In the genomic region with DNA sequence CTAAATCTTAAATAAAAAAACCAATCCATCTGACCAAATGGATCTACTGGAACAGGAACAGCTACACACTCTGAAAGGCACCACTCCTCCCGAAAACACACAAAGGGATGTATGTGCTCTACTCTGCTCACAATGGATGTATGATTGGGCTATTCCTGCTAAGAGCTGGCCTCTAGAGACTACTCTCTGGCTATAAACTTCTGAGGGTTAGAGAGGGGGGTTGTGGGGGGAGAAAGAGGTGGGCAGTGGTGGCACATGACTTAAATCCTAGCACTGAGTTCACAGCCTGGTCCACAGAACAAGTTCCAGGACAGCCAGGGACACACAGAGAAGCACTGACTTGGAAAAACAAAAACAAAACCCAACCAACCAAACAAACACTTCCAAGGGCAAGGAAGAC, we compare ENCODE assay signal across 9 mouse cellular contexts. TPM values are rescaled to one million over a fixed set of nuclear protein-coding genes. Genes with fewer than 3 reads are reported as not detected.
DNase-seq lines count a peak whose midpoint lies in the region; ATAC-seq and TF ChIP-seq lines count a peak whose summit lies in the region.
"Had no signal": no experiment of that assay in that cellular context is flagged by ENCODE, and none has a peak within 500 bp of the region (broad histone marks: within the 10 kb centered on the region; RNA-seq: fewer than 3 reads in every experiment).

No protein-coding gene starts in this region.

- peak overlapping the region; percentile 83; the same call in 1 of the 2 replicates for H3K4me2 ChIP-seq in limb, embryonic 15.5 days
- H3K4me2 ChIP-seq in stomach, embryonic 16.5 days (ENCODE audit: low read depth, low read length) = peak overlapping the region; percentile 91

- WGBS in limb, embryonic 15.5 days = 83% methylated on average over 1 of the region's 1 CpGs
- 97% methylated on average over 1 of the region's 1 CpGs for WGBS in stomach, embryonic 16.5 days

- H3K36me3 ChIP-seq in megakaryocyte, embryonic 14.5 days (replicated peaks; ENCODE audit: low read length) = peaks cover 2% of the 10 kb centered on the region
- peaks cover 36% of the 10 kb centered on the region for H3K36me3 ChIP-seq in limb, embryonic 15.5 days
- peaks cover 9% of the 10 kb centered on the region; the same call in 1 of the 2 replicates for H3K36me3 ChIP-seq in stomach, embryonic 16.5 days (ENCODE audit: control insufficient read depth, insufficient read depth, low read length)

- H3K27ac ChIP-seq in gastrocnemius, adult 2 months = no peak overlapping the region
- H3K27ac ChIP-seq in limb, embryonic 15.5 days = no peak overlapping the region
- H3K27ac ChIP-seq in stomach, embryonic 16.5 days (ENCODE audit: low read length) = no peak overlapping the region

- no peak for ATAC-seq in megakaryocyte, adult 5-6 weeks (ENCODE audit: poor library complexity, severe bottlenecking)
- ATAC-seq in limb, embryonic 15.5 days (ENCODE audit: insufficient number of reproducible peaks, low FRiP score, low TSS enrichment, low read depth) = no peak
- ATAC-seq in stomach, embryonic 16.5 days (ENCODE audit: insufficient read depth, low FRiP score) = no peak

- DNase-seq in gastrocnemius, adult 2 months = no peak
- DNase-seq in gastrocnemius, postnatal 36 days = no peak
- no peak for DNase-seq in layer of hippocampus, postnatal 36 days
- DNase-seq in layer of hippocampus, adult 18-20 months (ENCODE audit: low spot score in 2 of 2) = no peak
- DNase-seq: kidney, postnatal 4 days had no signal

- H3K4me1 ChIP-seq in megakaryocyte, embryonic 14.5 days = peaks cover 6% of the 10 kb centered on the region
- H3K4me1 ChIP-seq in limb, embryonic 15.5 days = 0 out of 2 replicates have a peak, but pooled peaks cover 8% of the 10 kb centered on the region
- H3K4me1 ChIP-seq in stomach, embryonic 16.5 days (ENCODE audit: control insufficient read depth, insufficient read depth, low read length) = peaks cover 8% of the 10 kb centered on the region; the same call in 1 of the 2 replicates

- H3K27me3 ChIP-seq in megakaryocyte, embryonic 14.5 days (replicated peaks) = peaks cover 13% of the 10 kb centered on the region
- H3K27me3 ChIP-seq in limb, embryonic 15.5 days = no peaks in the 10 kb centered on the region
- no peaks in the 10 kb centered on the region for H3K27me3 ChIP-seq in stomach, embryonic 16.5 days (ENCODE audit: control insufficient read depth, insufficient read depth, low read length)

- no peaks in the 10 kb centered on the region for H3K9me3 ChIP-seq in megakaryocyte, embryonic 14.5 days
- H3K9me3 ChIP-seq in limb, embryonic 15.5 days = no peaks in the 10 kb centered on the region
- no peaks in the 10 kb centered on the region for H3K9me3 ChIP-seq in stomach, embryonic 16.5 days (replicated peaks; ENCODE audit: control insufficient read depth, low read length)

- peak overlapping the region; percentile 96 for H3K4me3 ChIP-seq in gastrocnemius, adult 2 months
- peak overlapping the region; percentile 83 for H3K4me3 ChIP-seq in megakaryocyte, embryonic 14.5 days (replicated peaks)
- peak overlapping the region; percentile 77; the same call in 1 of the 2 replicates for H3K4me3 ChIP-seq in limb, embryonic 15.5 days
- peak overlapping the region; percentile 73 for H3K4me3 ChIP-seq in stomach, embryonic 16.5 days (replicated peaks; ENCODE audit: low read length)

- no peak overlapping the region for H3K9ac ChIP-seq in limb, embryonic 15.5 days
- peak overlapping the region; percentile 15; the same call in 1 of the 2 replicates for H3K9ac ChIP-seq in stomach, embryonic 16.5 days (ENCODE audit: low read length)

- no peak for TF ChIP-seq CTCF in gastrocnemius, adult 2 months (IDR thresholded peaks at IDR 0.05)

- intact Hi-C loops in gastrocnemius, adult 2 months (cut with DNase I) = no loop called here
- intact Hi-C loops in gastrocnemius, postnatal 36 days (cut with DNase I) = loop anchor here (5.0 kb wide), 1 partner anchor 51 kb away; no protein-coding TSS in a partner anchor

RNA-seq across cellular contexts. Expression of gene Ctsl, which starts 2.1 kb away (rescaled TPM):
- 100 to 1,000 TPM; 111 to 149 TPM for total RNA-seq in gastrocnemius, adult 2 months (2021)
- 100 to 1,000 TPM in 1 of 2 experiments, 10 to 100 TPM in 1; 97.8 to 136 TPM for total RNA-seq in gastrocnemius, postnatal 36 days (2021)
- 15.0 TPM in 1 of 2 replicates, not detected in the other for polyA plus RNA-seq in megakaryocyte, embryonic 14.5 days (2012; ENCODE audit: insufficient read depth, low replicate concordance)
- total RNA-seq in megakaryocyte, adult 5-6 weeks (2015) = 44.5 and 56.8 TPM in 2 replicates
- 50.3 and 57.5 TPM in 2 replicates for total RNA-seq in megakaryocyte, adult 5-6 weeks (2017)
- 242 and 254 TPM in 2 replicates for polyA plus RNA-seq in limb, embryonic 15.5 days (2015; fragmentation: Nextera tagmentation; extraction: Ambion mirVana)
- polyA plus RNA-seq in stomach, embryonic 16.5 days (2015; fragmentation: Nextera tagmentation; extraction: Ambion mirVana) = 240 and 250 TPM in 2 replicates
- 100 to 1,000 TPM; 108 to 112 TPM for total RNA-seq in layer of hippocampus, postnatal 36 days (2021)
- total RNA-seq in layer of hippocampus, adult 18-20 months (2021) = 100 to 1,000 TPM in 1 of 2 experiments, 10 to 100 TPM in 1; 94.1 to 102 TPM

RNA-seq across cellular contexts. Expression of gene Aaed1, which starts 56.1 kb away (rescaled TPM):
- 10 to 100 TPM; 40.4 to 47.8 TPM for total RNA-seq in gastrocnemius, adult 2 months (2021)
- total RNA-seq in gastrocnemius, postnatal 36 days (2021) = 10 to 100 TPM; 34.5 to 42.6 TPM
- 0.85 and 1.3 TPM in 2 replicates for polyA plus RNA-seq in megakaryocyte, embryonic 14.5 days (2012; ENCODE audit: insufficient read depth, low replicate concordance)
- total RNA-seq in megakaryocyte, adult 5-6 weeks (2015) = 38.0 and 44.8 TPM in 2 replicates
- total RNA-seq in megakaryocyte, adult 5-6 weeks (2017) = 63.4 and 67.7 TPM in 2 replicates
- 44.8 and 46.3 TPM in 2 replicates for polyA plus RNA-seq in limb, embryonic 15.5 days (2015; fragmentation: Nextera tagmentation; extraction: Ambion mirVana)
- 55.2 and 61.7 TPM in 2 replicates for polyA plus RNA-seq in stomach, embryonic 16.5 days (2015; fragmentation: Nextera tagmentation; extraction: Ambion mirVana)
- 10 to 100 TPM; 16.6 to 19.7 TPM for total RNA-seq in layer of hippocampus, postnatal 36 days (2021)
- total RNA-seq in layer of hippocampus, adult 18-20 months (2021) = 10 to 100 TPM; 17.8 to 19.0 TPM
